Mouse (Mus musculus): Measurements from ENCODE around the gene C2cd4b.

DNA sequence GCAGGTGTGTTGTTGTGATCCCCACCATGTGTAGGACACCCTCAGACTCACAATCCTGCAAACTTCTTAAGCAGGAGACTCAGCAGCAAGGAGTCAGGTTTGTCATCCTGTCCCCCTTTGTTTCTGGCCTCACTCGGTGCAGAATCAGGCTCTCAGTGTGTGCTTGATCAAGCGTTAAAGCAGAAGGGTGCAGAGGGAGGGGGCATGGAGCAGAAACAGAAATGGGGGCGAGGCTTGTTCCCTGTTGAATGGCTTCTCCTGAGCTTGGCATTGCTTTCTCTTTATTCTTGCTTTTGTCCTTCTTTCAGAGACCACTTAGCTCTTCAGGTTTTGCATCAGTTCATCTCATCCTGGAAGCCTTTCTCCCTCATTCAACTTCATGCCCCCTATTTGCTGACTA is 40.6 kb upstream of the C2cd4b start:
- TF ChIP-seq CTCF (IDR thresholded peaks at IDR 0.05; ENCODE audit: insufficient read depth, low read depth, low read length) (no peak), POLR2A (IDR thresholded peaks at IDR 0.05; ENCODE audit: insufficient read depth, low read depth, low read length) (no peak)
